Mouse (Mus musculus) frontal cortex, adult 2 months (tissue): ENCODE data around the gene Egflam. TPM values are rescaled to one million over a fixed set of nuclear protein-coding genes. Genes with fewer than 3 reads are reported as not detected.

ENCODE experiments used
- DNase-seq, 2 experiments: peaks; one replicate each; pipeline ENCODE4 v3.0.0; 2022; ENCODE audit warnings: low spot score in 1 of 2; ENCODE audit errors: extremely low spot score in 1 of 2
- polyA plus RNA-seq: library from polyadenylated mRNA; depleted of rRNA; stranded (reverse); fragments of >200 nt; gene quantifications from 2 replicates; pipeline ENCODE4 v1.2.3, GENCODE M21; 2012

Gene Egflam
- polyA plus RNA-seq, 1 experiment: 3.0 TPM

- no peak for DNase-seq
These were observed 173.9 kb downstream of the Egflam start for GRCm38 (mm10) chr15:7224151-7224775.

- DNase-seq: no peak
These were observed 175.4 kb downstream of the Egflam start for GRCm38 (mm10) chr15:7222809-7223208.

GRCm38 (mm10) chr15:7217273-7217598, 181.0 kb downstream of the Egflam start:
- DNase-seq: no peak

GRCm38 (mm10) chr15:7216581-7217272, 181.5 kb downstream of the Egflam start:
- DNase-seq: no peak

GRCm38 (mm10) chr15:7215845-7216244, 182.3 kb downstream of the Egflam start:
- no peak for DNase-seq

GRCm38 (mm10) chr15:7213683-7214082, 184.5 kb downstream of the Egflam start:
- DNase-seq: no peak

GRCm38 (mm10) chr15:7208180-7208579, 190.0 kb downstream of the Egflam start:
- DNase-seq: no peak

GRCm38 (mm10) chr15:7207292-7207691, 190.9 kb downstream of the Egflam start:
- no peak for DNase-seq

GRCm38 (mm10) chr15:7206110-7206509, 192.1 kb downstream of the Egflam start:
- no peak for DNase-seq

- DNase-seq: no peak
These were observed 193.3 kb downstream of the Egflam start for GRCm38 (mm10) chr15:7204917-7205316.

- no peak for DNase-seq
These were observed 194.4 kb downstream of the Egflam start for GRCm38 (mm10) chr15:7203606-7204330.

- no peak for DNase-seq
These were observed 195.2 kb downstream of the Egflam start for GRCm38 (mm10) chr15:7202981-7203380.

- no peak for DNase-seq
These were observed 196.5 kb downstream of the Egflam start for GRCm38 (mm10) chr15:7201421-7202380.

GRCm38 (mm10) chr15:7200286-7200685, 197.9 kb downstream of the Egflam start:
- no peak for DNase-seq

- DNase-seq: peak; percentile 11 to 44
These were observed 199.4 kb downstream of the Egflam start for GRCm38 (mm10) chr15:7198816-7199215.

GRCm38 (mm10) chr15:7197652-7198445, 200.3 kb downstream of the Egflam start:
- DNase-seq: no peak

- peak in 1 of 2 experiments; percentile 25 for DNase-seq
These were observed 203.4 kb downstream of the Egflam start for GRCm38 (mm10) chr15:7194748-7195221.

- DNase-seq: peak in 1 of 2 experiments; percentile 40
These were observed 204.0 kb downstream of the Egflam start for GRCm38 (mm10) chr15:7194147-7194720.

- DNase-seq: no peak
These were observed 205.6 kb downstream of the Egflam start for GRCm38 (mm10) chr15:7192582-7192981.
